Mouse (Mus musculus) heart, embryonic 13.5 days (tissue): Measurements from ENCODE around the gene Cfap161. TPM values are rescaled to one million over a fixed set of nuclear protein-coding genes. Genes with fewer than 3 reads are reported as not detected.

ENCODE experiments used
- ATAC-seq: fragments of 200-750 bp; cut with Nextera tagmentation; 2 replicates; pipeline ENCODE4 v1.8.0; 2017; ENCODE audit warnings: moderate TSS enrichment; ENCODE audit not compliant: insufficient number of reproducible peaks, low FRiP score, low TSS enrichment; ENCODE audit errors: extremely low read depth
- H3K27ac ChIP-seq: fragments of 300-500 bp; sonication (generic); replicated peaks from 2 replicates; pipeline ENCODE4 v1.5.1; 2015; ENCODE audit warnings: moderate library complexity, mild to moderate bottlenecking, inconsistent platforms
- H3K27me3 ChIP-seq: fragments of 300-500 bp; sonication (generic); replicated peaks from 2 replicates; pipeline ENCODE4 v1.6.1; 2015; ENCODE audit warnings: mild to moderate bottlenecking, inconsistent platforms
- H3K36me3 ChIP-seq: fragments of 300-500 bp; sonication (generic); 2 replicates; pipeline ENCODE4 v1.6.1; 2015; ENCODE audit warnings: mild to moderate bottlenecking, inconsistent platforms
- H3K4me1 ChIP-seq: fragments of 300-500 bp; sonication (generic); 2 replicates; pipeline ENCODE4 v1.6.1; 2015; ENCODE audit warnings: inconsistent platforms
- H3K4me2 ChIP-seq: fragments of 300-500 bp; sonication (generic); 2 replicates; pipeline ENCODE4 v1.6.1; 2015; ENCODE audit warnings: inconsistent platforms, mild to moderate bottlenecking, moderate library complexity
- H3K4me3 ChIP-seq: fragments of 300-500 bp; sonication (generic); 2 replicates; pipeline ENCODE4 v1.5.1; 2015; ENCODE audit warnings: moderate library complexity, mild to moderate bottlenecking, inconsistent platforms
- H3K9ac ChIP-seq: fragments of 300-500 bp; sonication (generic); 2 replicates; pipeline ENCODE4 v1.6.1; 2015; ENCODE audit warnings: inconsistent platforms, mild to moderate bottlenecking, moderate library complexity
- H3K9me3 ChIP-seq: fragments of 300-500 bp; sonication (generic); 2 replicates; pipeline ENCODE4 v1.6.1; 2016; ENCODE audit warnings: inconsistent platforms
- WGBS: fragments of 180-500 bp; shearing (Covaris S2); methylation state at CpG from one replicate; pipeline ENCODE4 v1.1.7; 2015; ENCODE audit warnings: mixed read lengths; 5-methylcytosine and 5-hydroxymethylcytosine counted together
- polyA plus RNA-seq: library from polyadenylated mRNA; unstranded; fragments of >200 nt; fragmentation: Nextera tagmentation; extraction: Ambion mirVana; gene quantifications from 2 replicates; pipeline ENCODE4 v1.2.1, GENCODE M21; 2015

Gene Cfap161
- 4.0 and 4.4 TPM in 2 replicates for polyA plus RNA-seq

GRCm38 (mm10) chr7:83794705-83795104 lies at the start of gene Cfap161:
TSS of gene Cfap161 (minus strand) at chr7:83794880.
- Histone ChIP-seq H3K4me1 (peaks cover 22% of the 10 kb centered on the region), H3K4me3 (no peak within 1 kb of the TSS), H3K27ac (no peak within 1 kb of the TSS), H3K27me3 (no peaks in the 10 kb centered on the region), H3K36me3 (no peaks in the 10 kb centered on the region), H3K4me2 (peak within 1 kb of the TSS; percentile 56), H3K9ac (0 out of 2 replicates have a peak within 1 kb of the TSS, but pooled peaks have one; percentile 28), H3K9me3 (no peaks in the 10 kb centered on the region)
- WGBS: 8% methylated on average over 14 of the region's 14 CpGs
- peak; percentile 66; the same call in 1 of the 2 replicates for ATAC-seq

DNA sequence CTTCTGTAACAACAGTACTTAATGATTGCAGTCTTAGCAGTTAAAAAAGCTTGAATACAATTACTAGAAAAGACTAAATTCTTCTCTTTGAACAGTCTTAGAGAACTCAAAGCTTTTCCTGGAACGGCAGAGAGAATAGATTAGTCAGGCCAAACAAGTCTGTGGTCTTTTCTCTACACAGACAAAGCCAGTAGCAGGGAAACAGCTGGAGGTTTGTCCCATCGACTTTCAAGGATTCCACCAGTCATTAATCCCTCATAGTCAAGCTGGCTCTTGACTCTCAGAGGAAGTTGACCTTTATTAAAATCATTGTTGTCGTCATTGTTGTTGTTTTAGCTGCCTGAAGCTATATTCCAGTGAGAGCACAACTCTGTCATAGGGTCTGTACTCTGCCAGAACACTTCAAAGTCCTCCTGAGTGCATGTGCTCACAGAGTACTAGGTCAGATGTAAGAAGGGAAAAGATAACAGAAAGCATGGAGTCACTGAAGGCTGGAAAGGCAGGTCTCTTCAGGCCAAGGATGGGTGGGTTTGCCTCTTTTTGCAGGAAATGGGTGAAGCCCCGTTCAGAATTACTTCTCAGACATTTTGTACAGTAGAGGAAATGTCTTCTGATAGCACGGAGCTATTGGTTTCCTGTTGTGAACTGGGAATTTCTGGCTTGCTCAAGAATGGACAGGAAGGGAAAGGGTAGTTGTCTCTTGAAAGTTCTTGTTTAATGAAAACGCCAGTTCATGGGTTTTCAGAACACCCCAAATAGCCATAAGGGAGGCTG lies 48.0 kb upstream of the Cfap161 start:
- no peaks in the 10 kb centered on the region for H3K36me3 ChIP-seq
- ATAC-seq: no peak
- H3K4me3 ChIP-seq: no peak overlapping the region
- no peak overlapping the region for H3K4me2 ChIP-seq
- 43% methylated on average over 6 of the region's 6 CpGs for WGBS
- no peaks in the 10 kb centered on the region for H3K9me3 ChIP-seq
- H3K27me3 ChIP-seq: no peaks in the 10 kb centered on the region
- H3K9ac ChIP-seq: no peak overlapping the region
- H3K4me1 ChIP-seq: peaks cover 23% of the 10 kb centered on the region
- H3K27ac ChIP-seq: peak overlapping the region; percentile 34

GRCm38 (mm10) chr7:83840076-83840475 lies 45.4 kb upstream of the Cfap161 start:
- Histone ChIP-seq H3K4me2 (no peak overlapping the region), H3K27ac (no peak overlapping the region), H3K9me3 (no peaks in the 10 kb centered on the region), H3K9ac (no peak overlapping the region), H3K4me1 (peaks cover 18% of the 10 kb centered on the region), H3K27me3 (no peaks in the 10 kb centered on the region), H3K4me3 (no peak overlapping the region), H3K36me3 (no peaks in the 10 kb centered on the region)
- no peak for ATAC-seq
- 61% methylated on average over 2 of the region's 2 CpGs for WGBS

DNA sequence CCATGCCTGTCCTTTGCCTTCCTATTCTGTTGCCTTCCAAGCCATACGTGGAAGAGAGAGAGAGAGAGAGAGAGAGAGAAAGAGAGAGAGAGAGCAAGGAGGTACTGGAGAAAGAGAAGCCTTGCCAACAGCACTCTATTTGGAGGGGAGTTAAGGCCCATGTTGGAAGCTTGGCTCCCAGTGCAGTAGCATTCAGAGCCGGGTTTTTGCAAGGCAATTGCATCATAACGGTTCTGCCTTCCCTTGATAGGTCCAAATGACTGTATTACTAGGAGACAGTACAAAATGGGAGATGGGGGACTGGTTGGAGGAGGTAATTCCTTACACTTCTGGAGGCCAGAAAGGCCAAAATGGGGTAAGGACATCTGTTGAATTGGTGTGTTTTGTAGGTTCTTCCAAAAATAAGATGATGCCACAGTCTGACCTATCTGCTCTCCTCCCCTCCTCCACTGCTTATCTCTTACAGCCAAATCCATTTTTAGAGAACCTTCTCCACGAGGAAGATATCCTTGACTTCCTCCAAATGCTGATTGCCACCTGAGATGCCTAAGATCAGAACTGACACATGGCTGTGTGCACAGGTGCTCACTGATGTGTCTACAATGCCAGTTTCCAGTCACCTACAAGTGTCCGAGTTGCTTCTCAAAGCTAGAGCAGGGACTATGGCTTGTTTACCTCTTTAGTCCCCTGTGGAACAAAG lies 44.0 kb upstream of the Cfap161 start:
- Histone ChIP-seq H3K4me3 (no peak overlapping the region), H3K9me3 (no peaks in the 10 kb centered on the region), H3K4me1 (peaks cover 18% of the 10 kb centered on the region), H3K27me3 (no peaks in the 10 kb centered on the region), H3K36me3 (no peaks in the 10 kb centered on the region), H3K27ac (no peak overlapping the region), H3K4me2 (no peak overlapping the region), H3K9ac (no peak overlapping the region)
- WGBS: 64% methylated on average over 5 of the region's 5 CpGs
- no peak for ATAC-seq

DNA sequence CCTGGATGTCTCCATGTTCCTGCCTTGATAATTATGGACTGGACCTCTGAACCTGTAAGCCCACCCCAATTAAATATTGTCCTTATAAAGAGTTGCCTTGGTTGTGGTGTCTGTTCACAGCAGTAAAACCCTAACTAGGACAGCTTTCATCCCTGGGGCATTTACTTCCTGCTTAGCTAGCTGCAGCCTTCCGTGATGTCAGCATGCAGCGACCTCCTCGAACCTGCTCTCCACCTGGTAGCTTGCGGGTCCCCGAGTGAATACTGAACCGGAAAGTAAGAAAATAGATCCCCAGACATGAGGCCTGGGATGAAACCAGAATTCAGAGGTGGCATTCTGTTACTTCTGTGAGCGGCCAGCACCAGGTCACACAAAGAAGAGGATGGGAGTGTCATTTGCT lies 34.7 kb upstream of the Cfap161 start:
- Histone ChIP-seq H3K9ac (no peak overlapping the region), H3K4me1 (peaks cover 11% of the 10 kb centered on the region; the same call in 1 of the 2 replicates), H3K36me3 (no peaks in the 10 kb centered on the region), H3K4me3 (no peak overlapping the region), H3K4me2 (no peak overlapping the region), H3K27me3 (no peaks in the 10 kb centered on the region), H3K27ac (no peak overlapping the region), H3K9me3 (no peaks in the 10 kb centered on the region)
- ATAC-seq: no peak
- WGBS: 77% methylated on average over 7 of the region's 7 CpGs

DNA sequence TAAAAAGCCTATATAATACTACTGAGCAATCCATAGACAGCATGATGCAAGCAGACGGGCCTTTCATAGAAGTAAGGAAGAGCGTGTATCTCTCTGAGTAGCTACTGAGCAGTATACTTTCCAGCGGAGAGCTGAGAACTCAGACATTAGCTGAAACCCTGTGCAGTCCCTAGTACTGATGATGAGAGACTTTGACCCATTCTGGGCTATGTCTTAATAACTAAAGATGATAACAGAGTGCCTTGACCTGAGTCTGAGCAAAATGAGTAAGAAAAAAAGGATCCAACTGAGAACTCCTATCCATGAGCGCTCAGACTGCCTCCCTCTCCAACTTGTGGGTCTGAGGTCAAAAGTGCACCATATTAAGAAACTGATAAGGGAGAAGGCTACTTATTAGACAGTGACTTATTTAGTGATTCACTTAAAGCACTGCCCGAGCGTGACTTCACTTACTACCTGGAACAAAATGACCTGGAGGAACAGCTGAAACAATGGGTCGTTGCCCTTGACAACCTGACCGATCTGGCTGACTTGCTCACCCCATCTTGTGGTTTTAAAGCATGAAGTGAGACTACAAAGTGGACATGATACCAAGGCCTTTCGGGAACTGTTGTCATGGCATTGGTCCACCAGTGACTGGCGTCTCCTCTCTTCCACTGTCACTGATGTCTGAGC lies 32.9 kb upstream of the Cfap161 start:
- Histone ChIP-seq H3K4me3 (no peak overlapping the region), H3K4me1 (peaks cover 11% of the 10 kb centered on the region; the same call in 1 of the 2 replicates), H3K9me3 (no peaks in the 10 kb centered on the region), H3K27ac (no peak overlapping the region), H3K36me3 (no peaks in the 10 kb centered on the region), H3K9ac (no peak overlapping the region), H3K27me3 (no peaks in the 10 kb centered on the region), H3K4me2 (no peak overlapping the region)
- no peak for ATAC-seq
- 72% methylated on average over 10 of the region's 10 CpGs for WGBS

DNA sequence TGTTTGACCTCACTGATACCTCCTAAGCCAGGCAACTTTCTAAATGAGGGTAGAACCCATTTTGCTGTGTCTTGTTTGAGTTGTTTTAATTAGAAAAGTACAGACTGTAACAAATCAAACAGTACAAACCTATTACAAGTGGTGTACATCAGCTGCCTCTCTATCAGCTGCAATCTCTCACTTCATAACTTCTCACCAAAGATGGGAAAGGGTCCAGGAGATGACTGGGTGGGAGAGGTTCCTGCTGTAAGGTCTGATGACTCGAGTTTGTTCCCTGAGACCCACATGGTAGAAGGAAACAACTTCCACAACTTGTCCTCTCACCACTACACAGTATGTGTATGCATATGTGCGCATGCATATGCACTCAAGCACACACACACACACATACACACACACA lies 32.1 kb upstream of the Cfap161 start:
- Histone ChIP-seq H3K27me3 (no peaks in the 10 kb centered on the region), H3K27ac (no peak overlapping the region), H3K9ac (no peak overlapping the region), H3K36me3 (no peaks in the 10 kb centered on the region), H3K4me2 (no peak overlapping the region), H3K4me3 (no peak overlapping the region), H3K4me1 (peaks cover 11% of the 10 kb centered on the region; the same call in 1 of the 2 replicates), H3K9me3 (no peaks in the 10 kb centered on the region)
- no peak for ATAC-seq
- 61% methylated on average over 2 of the region's 2 CpGs for WGBS

- 81% methylated on average over 2 of the region's 2 CpGs for WGBS
- no peak overlapping the region for H3K27ac ChIP-seq
- ATAC-seq: no peak
- no peaks in the 10 kb centered on the region for H3K9me3 ChIP-seq
- H3K4me3 ChIP-seq: no peak overlapping the region
- no peak overlapping the region for H3K9ac ChIP-seq
- H3K4me1 ChIP-seq: no peaks in the 10 kb centered on the region
- H3K4me2 ChIP-seq: no peak overlapping the region
- H3K36me3 ChIP-seq: no peaks in the 10 kb centered on the region
- no peaks in the 10 kb centered on the region for H3K27me3 ChIP-seq
Measured at GRCm38 (mm10) chr7:83821951-83822350, 27.3 kb upstream of the Cfap161 start.

- Histone ChIP-seq H3K36me3 (no peaks in the 10 kb centered on the region), H3K4me3 (no peak overlapping the region), H3K4me1 (peaks cover 27% of the 10 kb centered on the region), H3K9ac (no peak overlapping the region), H3K9me3 (peaks cover 3% of the 10 kb centered on the region; the same call in 1 of the 2 replicates), H3K4me2 (no peak overlapping the region), H3K27ac (no peak overlapping the region), H3K27me3 (no peaks in the 10 kb centered on the region)
- no peak for ATAC-seq
- 85% methylated on average over 5 of the region's 5 CpGs for WGBS
Measured at GRCm38 (mm10) chr7:83816886-83817285, 22.2 kb upstream of the Cfap161 start.

DNA sequence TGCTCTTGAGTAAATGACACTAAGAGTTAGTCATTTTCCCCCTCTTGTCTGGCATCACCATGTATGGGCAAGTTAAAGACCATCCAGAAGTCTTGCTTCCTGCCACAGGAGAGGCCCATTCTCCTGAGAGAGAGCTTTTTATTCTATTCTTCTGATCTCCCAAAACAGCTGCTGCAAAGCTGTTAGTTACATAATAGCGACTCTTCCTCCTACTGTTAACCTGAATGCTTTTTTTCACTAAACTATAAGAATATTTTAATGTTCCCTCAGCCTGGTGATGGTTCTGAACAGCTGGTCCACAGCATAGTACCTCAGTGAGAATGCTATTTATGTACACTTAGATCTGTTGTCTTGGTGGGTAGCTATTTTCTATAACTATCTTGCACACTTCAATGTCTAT lies 21.0 kb upstream of the Cfap161 start:
- Histone ChIP-seq H3K9me3 (peaks cover 3% of the 10 kb centered on the region; the same call in 1 of the 2 replicates), H3K27ac (no peak overlapping the region), H3K4me3 (no peak overlapping the region), H3K4me2 (no peak overlapping the region), H3K27me3 (no peaks in the 10 kb centered on the region), H3K9ac (no peak overlapping the region), H3K4me1 (peaks cover 37% of the 10 kb centered on the region), H3K36me3 (no peaks in the 10 kb centered on the region)
- ATAC-seq: no peak
- 88% methylated on average over 1 of the region's 1 CpGs for WGBS

DNA sequence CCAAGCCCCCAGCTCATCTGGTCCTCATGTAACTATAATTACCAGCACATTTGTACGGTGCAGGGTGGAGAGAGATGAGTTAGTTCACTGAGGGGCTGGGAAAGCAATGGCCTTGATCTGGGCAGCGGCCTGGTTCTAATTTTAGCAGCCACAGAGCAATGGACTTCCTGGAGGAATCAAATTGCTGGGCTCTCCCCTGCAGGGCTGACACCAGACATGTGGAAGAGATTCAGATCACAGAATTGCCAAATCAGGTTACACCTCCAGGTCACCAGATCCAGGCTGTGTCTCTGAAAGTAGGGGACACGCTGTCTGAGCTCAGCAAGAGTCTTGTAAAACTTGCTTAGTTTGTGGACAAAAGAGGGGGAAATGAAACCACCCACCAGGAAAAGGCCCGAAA lies 19.3 kb upstream of the Cfap161 start:
- Histone ChIP-seq H3K4me2 (peak overlapping the region; percentile 50), H3K9me3 (peaks cover 3% of the 10 kb centered on the region; the same call in 1 of the 2 replicates), H3K27ac (peak overlapping the region; percentile 94), H3K4me1 (peaks cover 54% of the 10 kb centered on the region), H3K36me3 (no peaks in the 10 kb centered on the region), H3K9ac (peak overlapping the region; percentile 69), H3K4me3 (0 out of 2 replicates have a peak overlapping the region, but pooled peaks have one; percentile 4), H3K27me3 (no peaks in the 10 kb centered on the region)
- no peak; the same call in 1 of the 2 replicates for ATAC-seq
- 8% methylated on average over 4 of the region's 4 CpGs for WGBS
